Mouse (Mus musculus): ENCODE results near the gene Trappc4. TPM values are rescaled to one million over a fixed set of nuclear protein-coding genes. Genes with fewer than 3 reads are reported as not detected.

Gene Trappc4
- polyA plus RNA-seq, 2 experiments: 26.6 to 44.4 TPM

GRCm38 (mm10) chr9:44357207-44357606 is 50.2 kb downstream of the Trappc4 start:
- no peak overlapping the region; the same call in 1 of the 2 replicates for H3K4me2 ChIP-seq (ENCODE audit: low read depth)
- ATAC-seq (ENCODE audit: insufficient read depth) (no peak), DNase-seq (ENCODE audit: low read depth in 3 of 3, low spot score in 3 of 3) (peak in 1 of 3 experiments; percentile 54)
- H3K4me1 ChIP-seq (replicated peaks; ENCODE audit: control insufficient read depth in 2 of 2, insufficient read depth in 2 of 2, low read length in 1 of 2): peaks cover 6 to 7% of the 10 kb centered on the region in 2 experiments; a peak in 3 of 4 replicates
- H3K27ac ChIP-seq: no peak overlapping the region
- H3K36me3 ChIP-seq (replicated peaks; ENCODE audit: control insufficient read depth, insufficient read depth, low read depth): peaks cover 62% of the 10 kb centered on the region
- no peaks in the 10 kb centered on the region for H3K27me3 ChIP-seq (ENCODE audit: control insufficient read depth, insufficient read depth, low read length)
- TF ChIP-seq EP300 (IDR thresholded peaks at IDR 0.05; ENCODE audit: low read depth) (no peak), CTCF (IDR thresholded peaks at IDR 0.05; ENCODE audit: low read depth) (peak; percentile 66)
- 63% methylated on average over 4 of the region's 4 CpGs for WGBS (ENCODE audit: insufficient replicate concordance)
- H3K4me3 ChIP-seq (ENCODE audit: insufficient read depth in 1 of 2, low read depth in 2 of 2, low read length in 2 of 2): no peak overlapping the region
- H3K9me3 ChIP-seq (ENCODE audit: control insufficient read depth, low read length): no peaks in the 10 kb centered on the region
- no peak overlapping the region; the same call in 1 of the 2 replicates for H3K9ac ChIP-seq (replicated peaks)

Small RNA genes lying within 50 kb of the gene (microRNA-seq; reads per million reads assigned to microRNA genes)
- gene Mir7085: not detected

Other genes with a start within 250 kb of the Trappc4 start
- gene Cbl, start 173.6 kb downstream of the Trappc4 start, polyA plus RNA-seq (2012; rRNA removed): 3.4 and 3.9 TPM in 2 replicates
- gene Cbl, start 173.6 kb downstream of the Trappc4 start, polyA plus RNA-seq (2014; fragmentation: Nextera tagmentation; extraction: Ambion mirVana): 3.7 and 5.1 TPM in 2 replicates
- gene Ccdc153, start 166.9 kb downstream of the Trappc4 start, polyA plus RNA-seq (2012; rRNA removed): not detected in 2 replicates
- gene Ccdc153, start 166.9 kb downstream of the Trappc4 start, polyA plus RNA-seq (2014; fragmentation: Nextera tagmentation; extraction: Ambion mirVana): not detected in 2 replicates
- gene Pdzd3, start 156.1 kb downstream of the Trappc4 start, polyA plus RNA-seq (2012; rRNA removed): 0.02 and 0.05 TPM in 2 replicates
- gene Pdzd3, start 156.1 kb downstream of the Trappc4 start, polyA plus RNA-seq (2014; fragmentation: Nextera tagmentation; extraction: Ambion mirVana): 0.08 TPM in 1 of 2 replicates, not detected in the other
- 1.5 TPM in 2 replicates for gene Nlrx1, start 139.0 kb downstream of the Trappc4 start, polyA plus RNA-seq (2012; rRNA removed)
- 2.7 and 3.4 TPM in 2 replicates for gene Nlrx1, start 139.0 kb downstream of the Trappc4 start, polyA plus RNA-seq (2014; fragmentation: Nextera tagmentation; extraction: Ambion mirVana)
- 35.6 and 41.6 TPM in 2 replicates for gene Abcg4, start 119.0 kb downstream of the Trappc4 start, polyA plus RNA-seq (2012; rRNA removed)
- gene Abcg4, start 119.0 kb downstream of the Trappc4 start, polyA plus RNA-seq (2014; fragmentation: Nextera tagmentation; extraction: Ambion mirVana): 10.6 and 11.1 TPM in 2 replicates
- gene Hinfp, start 101.9 kb downstream of the Trappc4 start, polyA plus RNA-seq (2012; rRNA removed): 11.8 and 13.8 TPM in 2 replicates
- gene Hinfp, start 101.9 kb downstream of the Trappc4 start, polyA plus RNA-seq (2014; fragmentation: Nextera tagmentation; extraction: Ambion mirVana): 8.0 and 8.3 TPM in 2 replicates
- 13.0 and 17.3 TPM in 2 replicates for gene C2cd2l, start 87.3 kb downstream of the Trappc4 start, polyA plus RNA-seq (2012; rRNA removed)
- 7.4 and 8.9 TPM in 2 replicates for gene C2cd2l, start 87.3 kb downstream of the Trappc4 start, polyA plus RNA-seq (2014; fragmentation: Nextera tagmentation; extraction: Ambion mirVana)
- gene Dpagt1, start 81.6 kb downstream of the Trappc4 start, polyA plus RNA-seq (2012; rRNA removed): 16.4 and 19.5 TPM in 2 replicates
- gene Dpagt1, start 81.6 kb downstream of the Trappc4 start, polyA plus RNA-seq (2014; fragmentation: Nextera tagmentation; extraction: Ambion mirVana): 18.8 and 20.2 TPM in 2 replicates
- gene H2afx, start 72.9 kb downstream of the Trappc4 start, polyA plus RNA-seq (2012; rRNA removed): 177 and 217 TPM in 2 replicates
- 168 and 190 TPM in 2 replicates for gene H2afx, start 72.9 kb downstream of the Trappc4 start, polyA plus RNA-seq (2014; fragmentation: Nextera tagmentation; extraction: Ambion mirVana)
- 837 and 876 TPM in 2 replicates for gene Hmbs, start 63.4 kb downstream of the Trappc4 start, polyA plus RNA-seq (2012; rRNA removed)
- 1,376 and 1,452 TPM in 2 replicates for gene Hmbs, start 63.4 kb downstream of the Trappc4 start, polyA plus RNA-seq (2014; fragmentation: Nextera tagmentation; extraction: Ambion mirVana)
- 9.4 and 9.7 TPM in 2 replicates for gene Vps11, start 45.9 kb downstream of the Trappc4 start, polyA plus RNA-seq (2012; rRNA removed)
- 11.5 and 12.0 TPM in 2 replicates for gene Vps11, start 45.9 kb downstream of the Trappc4 start, polyA plus RNA-seq (2014; fragmentation: Nextera tagmentation; extraction: Ambion mirVana)
- gene Hyou1, start 28.1 kb downstream of the Trappc4 start, polyA plus RNA-seq (2012; rRNA removed): 12.5 and 16.5 TPM in 2 replicates
- 12.5 and 12.8 TPM in 2 replicates for gene Hyou1, start 28.1 kb downstream of the Trappc4 start, polyA plus RNA-seq (2014; fragmentation: Nextera tagmentation; extraction: Ambion mirVana)
- 15.9 and 16.7 TPM in 2 replicates for gene Slc37a4, start 10.7 kb downstream of the Trappc4 start, polyA plus RNA-seq (2012; rRNA removed)
- 26.6 and 29.7 TPM in 2 replicates for gene Slc37a4, start 10.7 kb downstream of the Trappc4 start, polyA plus RNA-seq (2014; fragmentation: Nextera tagmentation; extraction: Ambion mirVana)
- gene Rps25, start 461 bp downstream of the Trappc4 start, polyA plus RNA-seq (2012; rRNA removed): 350 and 717 TPM in 2 replicates
- gene Rps25, start 461 bp downstream of the Trappc4 start, polyA plus RNA-seq (2014; fragmentation: Nextera tagmentation; extraction: Ambion mirVana): 1,544 and 1,614 TPM in 2 replicates
- gene Ccdc84, start 11.0 kb upstream of the Trappc4 start, polyA plus RNA-seq (2012; rRNA removed): 15.3 and 16.3 TPM in 2 replicates
- gene Ccdc84, start 11.0 kb upstream of the Trappc4 start, polyA plus RNA-seq (2014; fragmentation: Nextera tagmentation; extraction: Ambion mirVana): 10.0 TPM in 2 replicates
- not detected in 2 replicates for gene Foxr1, start 33.5 kb upstream of the Trappc4 start, polyA plus RNA-seq (2012; rRNA removed)
- gene Foxr1, start 33.5 kb upstream of the Trappc4 start, polyA plus RNA-seq (2014; fragmentation: Nextera tagmentation; extraction: Ambion mirVana): not detected in 2 replicates
- 0.04 TPM in 1 of 2 replicates, not detected in the other for gene Upk2, start 47.4 kb upstream of the Trappc4 start, polyA plus RNA-seq (2012; rRNA removed)
- gene Upk2, start 47.4 kb upstream of the Trappc4 start, polyA plus RNA-seq (2014; fragmentation: Nextera tagmentation; extraction: Ambion mirVana): not detected in 2 replicates
- gene Bcl9l, start 75.2 kb upstream of the Trappc4 start, polyA plus RNA-seq (2012; rRNA removed): 1.6 and 1.9 TPM in 2 replicates
- gene Bcl9l, start 75.2 kb upstream of the Trappc4 start, polyA plus RNA-seq (2014; fragmentation: Nextera tagmentation; extraction: Ambion mirVana): 1.0 and 1.5 TPM in 2 replicates
- gene Cxcr5, start 154.3 kb upstream of the Trappc4 start, polyA plus RNA-seq (2012; rRNA removed): 0.03 TPM in 2 replicates
- not detected in 2 replicates for gene Cxcr5, start 154.3 kb upstream of the Trappc4 start, polyA plus RNA-seq (2014; fragmentation: Nextera tagmentation; extraction: Ambion mirVana)
- 6.4 and 9.4 TPM in 2 replicates for gene Ddx6, start 197.3 kb upstream of the Trappc4 start, polyA plus RNA-seq (2012; rRNA removed)
- gene Ddx6, start 197.3 kb upstream of the Trappc4 start, polyA plus RNA-seq (2014; fragmentation: Nextera tagmentation; extraction: Ambion mirVana): 4.4 and 4.9 TPM in 2 replicates

Data from liver, embryonic 14.5 days (tissue).